Mouse (Mus musculus) retina, embryonic 14.5 days (tissue): ENCODE measurements at regions not wholly inside any gene's neighbourhood (a gene's known extent, or its start where the extent isn't known, plus 50 kb on each side); places are given as distances from the start of the nearest gene placed in this dataset.

Source experiments
- DNase-seq: peaks from one replicate; pipeline ENCODE4 v3.0.0-alpha.2; 2015; ENCODE audit warnings: low spot score

DNA sequence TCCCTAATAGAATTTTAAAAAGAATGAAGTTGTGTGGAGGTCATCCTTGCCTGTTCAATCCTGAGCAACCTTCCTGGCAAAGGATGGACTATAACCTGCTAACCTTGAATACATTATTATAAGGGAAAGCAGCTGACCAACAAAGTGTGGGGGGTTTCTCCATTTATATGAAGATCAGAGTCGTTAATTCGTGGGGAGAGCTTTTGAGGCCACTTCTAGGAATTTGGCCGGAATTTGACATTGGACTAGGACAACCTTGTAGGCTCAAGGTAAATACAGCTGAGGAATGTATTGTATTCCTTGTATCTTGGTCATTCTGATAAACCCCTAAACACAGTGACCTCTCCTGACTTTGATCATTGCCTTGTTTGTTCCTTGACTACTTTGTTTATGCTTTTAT, 56.9 kb downstream of the Klf4 start:
- DNase-seq, result no peak

DNA sequence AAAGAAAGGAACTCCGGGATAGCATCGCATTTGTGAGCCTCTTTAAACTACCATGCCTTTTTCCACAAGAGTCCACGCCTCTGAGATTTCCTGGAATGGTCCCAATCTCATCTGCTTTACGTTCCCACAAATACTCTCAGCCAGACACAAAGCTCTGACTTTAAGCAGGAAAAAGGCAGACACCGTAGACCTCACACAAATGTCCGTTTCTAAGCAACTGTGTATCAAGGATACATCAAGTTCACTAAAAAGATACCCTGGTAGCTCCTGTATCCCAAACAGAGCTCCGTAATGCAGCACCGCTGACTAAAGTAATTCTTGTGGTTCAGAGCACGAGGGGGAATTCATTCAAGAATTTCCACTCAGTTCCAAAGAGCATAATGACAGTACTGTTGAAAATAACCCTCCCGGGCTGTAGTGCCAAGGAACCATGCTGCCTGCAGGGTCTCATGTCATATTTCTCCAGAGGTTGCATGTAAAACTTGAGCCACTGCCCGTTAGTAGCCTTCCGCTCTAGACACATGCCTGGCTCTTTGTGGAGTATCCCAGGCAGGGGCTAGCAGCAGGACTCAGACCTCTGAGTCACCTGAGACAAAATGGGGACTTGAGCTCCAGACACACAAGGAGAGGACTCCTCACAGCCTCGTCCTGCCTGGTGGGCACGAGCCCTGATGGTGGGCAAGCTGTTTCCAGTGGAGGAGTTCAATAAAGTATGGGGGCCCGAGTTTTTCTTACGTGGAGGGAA, 58.0 kb downstream of the Klf4 start:
- DNase-seq, result no peak

DNA sequence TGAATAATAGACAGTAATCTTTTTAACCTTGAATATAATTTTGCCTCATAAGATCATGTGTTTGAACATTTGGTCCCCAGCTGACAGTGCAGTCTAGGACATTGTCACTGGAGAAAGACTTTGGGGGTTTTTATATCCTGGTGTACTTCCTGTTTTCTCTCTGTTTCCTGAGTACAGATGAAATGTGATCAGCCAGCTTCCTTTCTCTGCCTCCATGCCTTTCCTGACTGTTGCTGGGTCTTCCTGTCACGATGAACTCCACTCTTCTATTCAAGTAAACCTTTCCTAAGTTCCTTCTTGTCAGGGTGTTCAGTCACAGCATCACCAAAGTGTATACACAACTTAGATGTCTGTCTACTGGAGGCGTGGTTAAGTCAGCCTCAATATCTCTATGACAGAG, 59.6 kb downstream of the Klf4 start:
- no peak for DNase-seq

DNA sequence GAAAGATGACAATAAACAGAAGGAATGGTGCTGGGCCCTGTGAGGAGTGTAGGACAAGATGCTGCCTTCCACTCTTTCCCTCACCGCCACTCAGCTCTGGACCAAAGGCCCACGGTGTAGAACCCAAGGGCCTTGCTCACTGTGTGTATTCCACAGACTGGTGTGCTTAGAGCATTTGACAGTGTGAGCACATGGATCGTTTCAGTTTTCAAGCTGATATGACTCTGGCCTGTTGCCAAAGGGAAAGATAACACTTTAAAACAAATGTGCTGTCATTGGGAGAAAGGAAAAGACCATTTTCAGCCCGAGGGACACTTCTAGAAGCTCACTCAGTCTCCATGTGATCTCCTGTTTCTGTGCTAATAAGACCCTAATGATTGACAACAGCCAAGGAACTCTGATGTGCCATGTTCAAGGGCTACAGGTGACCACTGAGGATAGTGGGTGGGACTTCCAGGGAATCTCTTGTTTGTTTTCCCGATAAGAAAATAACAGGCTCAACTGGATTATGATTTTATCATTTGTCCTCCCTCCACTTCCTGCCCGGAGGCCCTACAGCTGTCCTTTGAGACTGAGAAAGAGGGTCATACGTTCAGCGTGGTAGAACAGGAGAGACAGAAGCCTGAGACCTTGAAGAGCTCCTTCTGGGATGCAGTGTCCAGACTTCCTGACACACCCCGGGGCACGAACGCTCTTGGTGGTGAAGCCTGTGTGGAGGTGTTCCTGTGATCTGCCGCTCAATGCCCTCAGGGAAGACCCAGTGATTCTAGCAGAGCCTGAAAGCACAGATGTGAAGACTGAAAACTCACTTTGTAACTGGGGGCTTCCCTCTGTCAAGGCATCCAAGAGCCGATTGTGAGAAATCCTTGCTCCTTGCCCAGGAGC, 61.2 kb downstream of the Klf4 start:
- no peak for DNase-seq

DNA sequence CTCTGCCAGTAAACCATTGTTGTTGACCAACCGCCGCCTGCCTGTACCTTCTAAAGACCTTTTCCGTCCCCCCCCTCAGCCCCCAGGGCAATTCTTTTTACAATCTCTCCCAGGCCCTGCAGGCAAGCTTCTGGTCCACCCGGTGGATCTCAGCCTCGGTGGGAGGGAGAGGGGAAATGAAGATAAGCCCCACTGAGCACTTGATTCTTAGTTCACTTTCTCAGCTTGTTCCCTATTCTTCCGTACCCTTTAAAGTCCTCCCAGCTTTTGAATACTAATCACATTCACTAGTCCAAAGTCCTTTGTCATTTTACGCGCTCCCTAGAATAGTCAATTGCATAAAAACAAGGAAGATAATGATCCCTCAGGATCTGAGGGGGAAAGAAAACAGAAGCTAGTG, 68.1 kb downstream of the Klf4 start:
- DNase-seq, result no peak

DNA sequence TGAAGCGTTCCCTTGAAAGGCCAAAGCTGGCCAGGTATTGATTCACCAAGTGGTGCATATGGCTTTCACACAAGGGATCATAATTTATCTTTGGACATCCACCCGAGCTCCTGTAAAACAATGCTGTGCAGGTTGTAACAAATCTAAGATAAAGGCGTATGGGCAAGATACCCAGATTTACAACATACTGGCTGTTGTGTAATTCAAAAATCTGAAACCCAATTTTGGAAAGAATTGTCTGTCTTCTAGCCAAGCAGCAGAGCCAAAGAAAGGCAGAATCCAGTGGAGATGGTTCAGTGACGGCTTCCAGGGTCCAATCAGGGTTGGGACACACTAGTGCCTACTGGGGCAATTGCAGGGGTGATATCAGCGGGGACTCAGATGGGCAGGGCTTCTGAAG, 70.3 kb downstream of the Klf4 start:
- DNase-seq, result no peak

DNA sequence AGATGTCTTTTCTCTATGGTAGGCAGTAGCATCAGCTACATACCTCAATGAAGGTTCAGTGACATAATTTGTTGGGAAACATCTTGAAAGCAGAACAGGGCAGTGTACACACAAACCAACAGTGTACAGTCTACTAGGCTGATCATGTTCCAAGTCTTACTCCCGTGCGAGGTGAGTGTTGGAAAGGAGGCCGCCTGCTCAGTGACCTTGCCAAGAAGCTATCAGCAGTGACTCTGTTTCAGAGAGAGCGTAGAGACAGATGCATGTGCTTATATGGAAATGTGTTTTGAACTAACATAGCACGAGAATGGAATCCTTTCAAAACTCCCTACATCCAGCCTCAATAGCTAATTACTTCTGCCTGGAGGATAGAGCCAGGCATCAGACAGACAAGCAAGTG, 78.4 kb downstream of the Klf4 start:
- DNase-seq, result no peak

DNA sequence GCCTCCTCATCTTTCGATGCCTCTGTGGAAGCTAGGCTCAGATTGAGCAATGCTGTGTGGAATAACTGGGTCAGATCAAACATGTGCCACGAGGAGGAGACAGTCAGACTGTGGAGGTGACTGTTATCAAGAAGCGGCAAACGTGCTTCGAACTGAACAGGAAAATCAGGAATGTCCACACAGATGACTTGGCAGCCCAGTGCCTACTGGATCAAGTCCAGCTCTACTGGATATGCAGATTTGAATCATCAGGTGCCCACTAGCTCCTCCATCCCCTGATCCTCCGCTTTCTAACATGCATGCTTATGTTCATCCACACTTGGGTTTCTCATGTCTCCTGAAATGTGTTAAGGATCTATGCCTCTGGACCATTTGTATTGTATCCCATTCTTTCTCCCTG, 79.7 kb downstream of the Klf4 start:
- no peak for DNase-seq

DNA sequence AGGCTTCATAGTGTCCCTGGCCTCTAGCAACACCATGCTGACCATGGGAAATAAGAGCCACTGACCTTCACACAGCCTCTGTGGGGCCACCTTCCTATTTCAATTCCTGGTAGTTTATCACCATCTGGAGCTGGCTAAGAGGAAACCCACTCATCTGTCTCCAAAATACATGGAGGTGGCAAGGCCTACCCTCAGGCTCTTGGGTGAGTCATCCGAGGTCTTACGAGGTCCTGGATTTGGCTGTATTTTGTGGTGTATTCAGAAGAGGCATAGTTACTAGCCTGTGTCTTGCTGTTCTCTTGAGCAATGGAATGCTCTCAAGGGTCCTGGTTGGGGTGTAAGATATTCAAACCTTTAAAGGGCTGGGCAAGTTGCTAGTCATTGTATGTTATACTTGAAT, 80.6 kb downstream of the Klf4 start:
- DNase-seq, result no peak

DNA sequence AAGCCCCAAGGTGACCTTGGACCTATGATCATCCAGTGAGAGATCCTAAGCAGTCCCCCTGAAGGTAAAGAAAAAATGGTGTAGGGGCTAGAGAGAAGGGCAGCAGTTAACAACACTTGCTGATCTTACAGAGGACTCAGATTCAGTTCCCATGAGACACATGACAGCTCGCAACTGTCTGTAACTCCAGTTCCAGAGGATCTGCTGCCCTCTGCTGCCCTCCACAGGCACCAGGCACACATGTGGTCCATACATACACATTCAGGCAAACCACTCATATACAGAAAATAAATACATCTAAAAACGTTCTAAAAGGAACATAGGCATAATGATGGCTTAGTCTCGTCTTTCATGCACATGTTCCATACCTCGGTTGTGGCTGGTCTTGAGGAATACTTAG, 81.2 kb downstream of the Klf4 start:
- DNase-seq, result peak; percentile 40

DNA sequence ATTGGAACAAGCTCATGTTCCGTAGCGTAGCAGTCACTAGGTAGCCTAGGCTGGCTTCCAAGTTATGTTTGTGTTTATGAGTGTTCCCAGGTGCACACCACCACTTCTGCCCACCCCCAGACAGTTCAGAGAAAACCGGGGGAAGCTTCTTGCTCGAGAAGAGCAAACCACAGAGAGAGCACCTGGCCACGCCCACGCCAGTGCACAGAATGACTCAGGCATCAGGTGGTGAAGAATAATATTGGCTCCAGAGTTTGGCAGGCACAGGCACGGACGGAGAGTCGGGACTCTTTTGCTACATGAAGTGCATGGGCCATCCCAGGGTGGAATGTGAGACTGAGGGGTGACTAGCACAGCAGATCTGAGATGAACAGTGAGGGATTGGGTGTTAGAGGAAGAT, 88.8 kb downstream of the Klf4 start:
- no peak for DNase-seq

DNA sequence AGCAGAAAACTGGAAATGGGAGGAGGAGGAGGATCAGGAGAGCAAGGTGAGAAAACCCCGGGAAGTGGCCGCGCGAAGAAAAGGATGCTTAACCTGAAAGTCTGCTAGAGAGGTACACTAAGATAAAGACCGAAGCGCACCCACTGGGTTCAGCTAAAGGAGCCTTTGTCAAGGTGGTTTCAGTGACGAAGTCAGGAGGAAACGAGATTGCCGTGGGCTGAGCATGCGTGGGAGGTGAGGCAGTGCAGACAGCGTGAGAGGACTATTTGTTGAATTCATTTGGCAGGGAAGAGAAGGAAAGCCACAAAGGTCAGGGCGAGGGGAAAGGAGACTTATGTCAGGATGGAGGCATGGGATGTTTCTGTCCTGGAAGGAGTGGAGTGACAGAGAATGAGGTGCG, 90.2 kb downstream of the Klf4 start:
- DNase-seq, result no peak
